Mouse (Mus musculus) ovary, postnatal 36 days (tissue): ENCODE measurements around the gene Mapkbp1.

Source experiments
- DNase-seq: peaks from one replicate; pipeline ENCODE4 v3.0.0; 2022; ENCODE audit warnings: low spot score, mixed read lengths

Mapkbp1 gene

DNA sequence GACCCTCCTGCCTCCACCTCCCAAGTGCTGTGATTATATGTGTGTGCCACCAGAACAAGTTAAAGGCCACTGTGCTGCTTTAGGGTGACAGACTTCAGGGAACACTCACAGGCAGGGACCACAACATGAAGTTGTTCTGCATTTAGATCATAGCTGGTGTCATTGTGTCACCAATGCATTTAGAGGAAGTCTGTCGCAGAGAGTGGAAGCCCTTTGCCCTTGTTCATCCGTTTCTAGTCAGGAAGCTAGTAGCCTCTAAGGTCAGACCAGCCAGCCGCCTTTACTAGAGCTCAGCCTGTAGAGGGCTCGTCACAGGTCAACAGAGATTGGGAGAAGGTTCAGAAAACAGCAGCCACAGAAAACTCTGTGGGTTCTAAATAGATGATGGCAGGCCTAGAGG lies 36.2 kb downstream of the Mapkbp1 start:
- DNase-seq = no peak

DNA sequence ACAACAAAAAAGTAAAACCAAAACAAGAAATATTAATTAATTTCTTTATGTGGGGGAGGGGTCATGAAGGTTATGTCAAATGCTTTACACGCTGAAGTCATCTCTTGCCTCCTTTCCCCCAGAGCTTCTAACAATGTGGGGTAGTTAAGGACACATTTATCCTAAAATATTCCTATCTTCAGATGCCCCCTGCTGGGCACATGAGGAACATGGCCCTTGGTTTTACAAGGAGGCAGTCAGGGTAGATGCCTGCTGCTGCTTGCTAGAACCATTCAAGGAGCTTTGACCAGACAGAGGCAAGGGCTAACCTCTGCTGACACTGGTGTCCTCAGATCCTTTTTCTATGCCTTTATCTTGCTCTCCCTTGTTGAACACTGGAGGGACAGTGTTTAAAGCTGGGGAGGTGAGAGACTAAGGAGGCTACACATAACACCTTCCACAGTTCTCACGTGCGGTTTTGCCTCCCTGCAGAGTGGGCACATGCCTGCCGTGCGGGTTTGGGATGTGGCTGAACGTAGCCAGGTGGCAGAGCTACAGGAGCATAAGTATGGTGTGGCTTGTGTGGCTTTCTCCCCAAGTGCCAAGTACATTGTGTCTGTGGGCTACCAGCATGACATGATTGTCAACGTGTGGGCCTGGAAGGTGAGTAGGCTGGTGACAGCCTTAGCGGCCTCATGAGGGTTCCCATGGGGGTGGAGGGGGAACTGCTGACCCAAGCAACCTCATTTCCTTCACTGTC lies 39.1 kb downstream of the Mapkbp1 start:
- peak; percentile 56 for DNase-seq

DNA sequence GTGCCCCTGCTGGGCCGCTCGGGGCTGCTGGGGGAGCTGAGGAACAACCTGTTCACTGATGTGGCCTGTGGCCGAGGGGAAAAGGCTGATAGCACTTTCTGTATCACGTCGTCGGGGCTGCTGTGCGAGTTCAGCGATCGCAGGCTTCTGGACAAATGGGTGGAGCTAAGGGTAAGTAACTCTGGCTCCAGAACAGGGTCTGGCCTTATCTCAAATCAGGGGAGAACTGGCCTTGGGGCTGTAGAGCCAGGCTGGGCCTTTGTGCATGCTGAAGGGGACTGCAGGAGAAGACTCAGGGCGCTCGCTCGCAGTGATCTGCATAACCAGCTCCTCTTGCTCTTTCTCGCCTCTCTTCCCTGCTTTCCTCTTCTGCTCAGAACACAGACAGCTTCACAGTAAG lies 40.4 kb downstream of the Mapkbp1 start:
- DNase-seq = peak; percentile 43

DNA sequence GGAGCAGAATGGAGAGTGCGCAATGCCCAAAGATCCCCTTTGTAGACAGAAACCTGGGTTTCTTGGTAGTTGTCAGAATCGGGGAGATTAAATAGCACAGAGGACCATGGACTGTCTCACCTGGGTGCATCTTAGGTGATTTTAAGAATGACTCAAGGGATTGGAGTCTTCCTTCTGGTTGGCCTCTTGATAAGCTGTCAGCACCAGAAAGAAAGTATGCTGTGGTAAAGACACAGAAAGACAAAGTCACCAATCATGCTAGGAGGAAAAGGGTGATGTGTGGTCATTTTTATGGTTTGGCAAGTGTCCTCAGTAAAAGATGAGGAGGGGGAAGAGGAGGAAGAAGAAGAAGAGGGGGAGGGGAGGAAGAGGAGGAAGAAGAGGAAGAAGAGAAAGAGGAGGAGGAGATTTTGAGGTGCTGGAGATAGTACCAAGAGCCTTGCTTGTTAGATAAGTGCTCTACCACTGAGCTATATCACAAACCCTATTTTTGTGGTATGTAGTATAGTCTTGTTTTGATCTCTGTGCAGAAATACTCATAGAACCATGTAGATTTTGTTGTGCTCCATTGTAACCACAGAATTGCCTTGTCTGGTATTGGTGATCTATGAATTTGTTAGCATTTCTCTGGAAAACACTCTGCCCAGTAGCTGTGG lies 41.5 kb downstream of the Mapkbp1 start:
- DNase-seq = no peak

DNA sequence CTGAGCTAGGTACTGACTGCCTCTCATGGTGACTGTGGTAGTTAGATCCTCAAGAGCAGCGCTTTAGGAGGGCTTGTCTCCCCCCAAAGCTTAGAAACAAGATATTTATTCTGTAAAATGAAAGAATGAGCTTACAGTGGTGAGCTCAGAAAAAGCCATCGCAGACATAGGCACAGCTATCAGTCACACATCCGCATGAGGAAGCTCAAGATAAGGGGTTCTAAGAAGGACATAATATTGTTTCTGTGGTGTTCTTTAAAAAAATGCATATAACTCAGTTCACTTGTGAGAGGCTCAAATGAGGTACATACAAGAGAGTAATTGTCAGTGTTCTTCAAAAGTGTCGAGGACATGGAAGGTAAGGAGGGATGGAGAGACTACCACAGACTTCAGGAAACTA lies 43.4 kb downstream of the Mapkbp1 start:
- DNase-seq = no peak

DNA sequence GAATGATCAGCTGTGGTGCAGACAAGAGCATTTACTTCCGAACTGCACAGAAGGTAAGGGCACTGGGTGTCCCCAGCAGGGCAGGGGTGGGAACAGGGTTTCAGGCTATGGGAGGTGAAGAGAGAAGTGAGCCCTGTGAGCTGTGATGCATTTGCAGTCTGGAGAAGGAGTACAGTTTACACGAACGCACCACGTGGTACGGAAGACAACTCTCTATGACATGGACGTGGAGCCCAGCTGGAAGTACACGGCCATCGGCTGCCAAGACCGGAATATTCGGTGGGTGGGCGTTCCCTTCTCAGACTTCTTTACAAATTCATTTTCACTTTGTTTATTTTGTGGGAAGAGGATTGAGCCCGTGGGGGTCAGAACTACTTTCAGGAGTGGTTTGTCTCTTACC lies 45.1 kb downstream of the Mapkbp1 start:
- no peak for DNase-seq

DNA sequence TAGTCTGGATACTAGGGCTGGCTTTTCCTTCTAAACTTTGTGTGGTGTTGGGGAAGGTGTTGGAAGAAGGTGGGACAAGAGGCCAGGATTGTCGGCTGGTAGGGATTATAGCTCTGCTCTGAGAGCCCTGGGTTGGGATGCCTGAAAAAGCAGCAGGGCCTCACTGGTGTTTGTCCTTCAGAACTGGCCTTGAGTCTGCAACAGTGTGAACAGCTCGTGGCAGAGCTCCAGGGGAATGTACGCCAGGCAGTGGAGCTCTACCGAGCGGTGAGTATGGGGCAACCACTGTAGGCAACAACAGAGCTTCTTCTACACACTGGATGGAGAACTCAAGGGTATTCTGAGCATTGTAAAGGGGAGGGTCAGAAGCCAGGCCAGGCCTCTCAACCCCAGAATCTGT lies 51.8 kb downstream of the Mapkbp1 start:
- peak; percentile 81 for DNase-seq

DNA sequence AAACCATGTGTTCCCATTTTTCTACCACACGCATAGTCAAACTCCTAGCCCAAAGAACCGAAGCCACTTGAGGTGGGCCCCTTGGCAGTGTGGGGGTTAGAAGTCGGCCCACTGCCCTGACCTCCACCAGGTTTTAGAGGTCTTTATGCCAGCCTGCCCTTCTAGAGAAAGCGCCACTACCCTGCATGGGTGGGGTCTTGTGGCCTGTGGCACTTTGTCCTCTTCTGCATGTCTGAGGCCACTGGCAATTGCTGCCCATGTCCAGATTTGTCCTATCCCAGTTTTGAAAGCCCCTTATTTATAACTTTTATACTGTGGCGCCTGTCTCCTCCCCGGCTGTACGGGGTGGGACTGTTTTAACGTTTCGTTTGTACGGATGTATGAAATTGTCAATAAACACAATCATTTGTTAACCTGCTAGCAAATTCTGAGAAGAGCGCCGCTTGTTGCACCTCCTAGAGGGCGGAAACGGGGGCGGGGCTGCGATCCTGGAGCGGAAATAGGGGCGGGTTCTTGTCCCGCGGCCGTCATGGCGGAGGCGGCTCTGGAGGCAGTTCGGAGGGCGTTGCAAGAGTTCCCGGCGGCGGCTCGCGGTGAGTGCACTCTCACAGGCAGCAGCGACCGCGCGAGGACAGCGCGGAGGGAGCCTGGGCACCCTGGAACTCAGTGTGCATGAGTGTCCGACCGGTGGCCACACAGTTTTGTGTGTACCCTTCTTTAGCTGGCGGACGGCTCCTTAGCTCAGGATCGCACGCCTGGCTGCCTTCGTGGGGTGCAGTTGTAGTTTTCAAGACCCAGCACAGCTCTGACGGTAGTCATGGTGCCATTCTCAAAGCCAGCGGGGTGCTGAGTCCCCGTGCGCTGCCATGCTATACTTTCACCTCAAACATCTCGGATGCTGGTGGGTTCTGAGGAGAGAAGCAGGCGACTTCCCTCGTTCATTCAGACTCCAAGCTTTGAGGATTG lies 54.8 kb downstream of the Mapkbp1 start, which contains the start of the genes Jmjd7 and Gm28042:
Jmjd7 (plus strand) TSS at position 500 of the 966 bp plus-strand sequence.
Gm28042 (plus strand) TSS at position 510 of the 966 bp plus-strand sequence.
- peak; percentile 92 for DNase-seq

DNA sequence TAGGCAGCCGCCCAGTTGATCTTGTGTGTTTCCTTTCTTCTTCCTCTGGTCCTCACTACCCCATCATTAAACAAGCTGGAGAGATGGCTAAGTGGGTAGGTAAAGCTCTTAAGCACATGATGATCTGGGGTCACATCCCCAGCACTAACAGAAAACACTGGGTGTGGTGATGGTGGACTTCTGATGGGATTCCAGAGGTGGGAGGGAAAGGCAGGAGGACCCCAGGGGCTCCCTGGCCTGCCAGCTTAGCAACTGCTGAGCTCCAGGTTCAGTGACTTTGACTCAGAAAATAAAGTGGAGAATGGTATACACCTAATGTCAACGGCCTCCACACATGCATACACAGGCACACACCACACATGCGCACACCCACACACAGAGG lies 55.4 kb downstream of the Mapkbp1 start:
- no peak for DNase-seq

DNA sequence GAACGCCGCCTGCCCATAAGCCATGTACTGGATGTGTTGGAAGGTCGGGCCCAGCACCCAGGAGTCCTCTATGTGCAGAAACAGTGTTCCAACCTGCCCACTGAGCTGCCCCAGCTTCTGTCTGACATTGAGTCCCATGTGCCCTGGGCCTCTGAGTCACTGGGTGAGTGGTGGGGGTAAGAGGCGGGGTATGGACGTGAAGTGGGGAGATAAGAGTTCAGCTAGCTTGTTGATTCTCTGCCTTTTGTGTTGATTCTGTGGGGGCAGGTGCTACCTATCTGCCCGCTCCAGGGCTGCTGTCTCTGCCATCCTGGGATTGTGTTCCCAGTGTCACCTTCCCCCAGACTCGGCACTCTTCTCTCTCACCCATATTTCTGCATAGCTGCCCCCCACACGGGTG lies 57.9 kb downstream of the Mapkbp1 start:
- no peak for DNase-seq

DNA sequence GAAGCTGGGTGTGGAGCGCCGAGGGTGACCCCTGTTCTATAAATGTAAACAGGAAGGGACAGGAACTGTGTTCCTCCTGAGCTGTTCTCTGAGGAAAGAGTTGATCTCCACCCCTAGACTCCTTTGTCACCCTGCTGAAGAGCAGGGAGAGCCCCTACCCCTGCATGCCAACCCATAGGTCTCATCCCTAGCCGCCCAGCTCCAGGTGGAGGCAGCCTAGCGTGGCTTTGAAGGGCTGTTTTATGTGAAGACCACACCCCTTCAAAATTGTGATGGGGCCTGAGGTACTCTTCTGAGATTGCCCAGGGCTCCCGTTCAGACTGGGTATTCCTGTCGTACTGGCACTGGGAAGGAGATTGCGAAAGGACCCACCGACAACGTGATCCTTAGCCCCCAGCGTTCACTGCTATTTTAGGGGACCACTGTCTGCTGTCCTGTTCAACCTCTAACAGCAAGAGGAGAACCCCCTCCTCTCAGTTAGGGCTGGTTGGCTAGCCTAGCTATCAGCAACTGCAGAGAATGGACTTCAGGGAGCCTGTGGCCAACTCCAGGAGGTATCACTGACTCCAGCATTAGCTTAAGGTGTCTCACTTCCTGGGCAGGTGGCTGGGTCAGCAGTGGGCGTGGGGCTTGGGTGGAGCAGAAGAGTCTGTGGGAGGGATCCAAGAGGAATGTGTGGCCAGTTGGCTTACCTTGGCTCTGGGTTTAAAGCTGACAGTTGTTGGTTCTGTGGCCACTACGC lies 60.4 kb downstream of the Mapkbp1 start, which contains the start of gene Pla2g4b:
Pla2g4b (plus strand) TSS at position 692 of the 742 bp plus-strand sequence.
- DNase-seq = no peak

DNA sequence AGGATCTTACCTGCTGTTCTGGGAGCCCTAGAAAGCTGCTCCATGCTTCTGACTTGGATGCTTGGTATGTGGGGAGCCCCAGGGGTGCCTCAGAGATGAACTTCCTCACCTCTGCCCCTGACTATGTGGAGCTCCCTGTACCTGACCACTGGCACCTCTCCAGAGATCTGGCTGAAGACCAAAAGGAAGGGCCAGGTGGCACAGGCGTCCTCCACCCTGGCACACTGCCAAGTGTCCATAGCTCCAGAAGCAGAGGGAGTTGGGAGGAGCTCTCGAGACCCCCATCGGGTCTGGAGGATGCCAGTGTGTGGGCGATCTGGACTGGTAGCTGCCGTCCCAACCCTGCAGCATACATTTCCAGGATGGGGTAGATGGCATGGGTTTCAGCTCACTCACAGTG lies 61.2 kb downstream of the Mapkbp1 start:
- no peak for DNase-seq

DNA sequence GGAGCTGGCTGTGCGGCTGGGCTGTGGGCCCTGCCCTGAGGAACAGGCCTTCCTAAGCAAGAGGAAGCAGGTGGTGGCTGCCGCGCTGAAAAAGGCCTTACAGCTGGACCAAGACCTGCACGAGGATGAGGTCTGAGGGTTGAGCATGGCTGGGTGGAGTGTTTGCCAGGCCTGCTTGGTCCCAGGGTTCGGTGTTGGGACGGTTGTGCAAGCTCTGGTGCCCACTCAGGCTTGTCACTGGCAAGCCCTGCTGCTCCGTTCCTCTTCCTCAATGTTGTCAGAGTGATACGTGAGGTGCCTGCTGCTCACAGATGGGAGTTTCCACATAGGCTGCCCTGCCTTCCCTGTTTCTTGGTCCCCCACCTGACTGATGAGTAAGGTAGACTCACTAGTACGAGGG lies 65.2 kb downstream of the Mapkbp1 start:
- DNase-seq = no peak

DNA sequence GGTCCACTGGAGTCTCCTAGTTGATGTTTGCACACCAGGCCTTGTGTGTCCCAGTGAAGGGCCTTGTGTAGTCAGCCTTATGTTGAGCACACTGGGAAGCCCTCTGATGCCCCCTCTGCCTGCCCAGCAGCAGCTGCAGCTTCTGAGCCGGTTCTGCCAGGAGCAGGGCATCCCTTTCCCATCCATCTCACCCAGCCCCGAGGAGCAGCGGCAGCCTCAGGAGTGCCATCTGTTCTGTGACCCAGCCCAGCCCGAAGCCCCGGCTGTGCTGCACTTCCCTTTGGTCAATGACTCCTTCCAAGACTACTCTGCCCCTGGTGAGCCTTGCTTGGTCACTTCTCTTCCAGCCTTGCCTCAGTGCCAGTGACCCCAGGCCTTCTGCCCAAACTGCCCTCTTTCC lies 68.5 kb downstream of the Mapkbp1 start:
- no peak for DNase-seq

DNA sequence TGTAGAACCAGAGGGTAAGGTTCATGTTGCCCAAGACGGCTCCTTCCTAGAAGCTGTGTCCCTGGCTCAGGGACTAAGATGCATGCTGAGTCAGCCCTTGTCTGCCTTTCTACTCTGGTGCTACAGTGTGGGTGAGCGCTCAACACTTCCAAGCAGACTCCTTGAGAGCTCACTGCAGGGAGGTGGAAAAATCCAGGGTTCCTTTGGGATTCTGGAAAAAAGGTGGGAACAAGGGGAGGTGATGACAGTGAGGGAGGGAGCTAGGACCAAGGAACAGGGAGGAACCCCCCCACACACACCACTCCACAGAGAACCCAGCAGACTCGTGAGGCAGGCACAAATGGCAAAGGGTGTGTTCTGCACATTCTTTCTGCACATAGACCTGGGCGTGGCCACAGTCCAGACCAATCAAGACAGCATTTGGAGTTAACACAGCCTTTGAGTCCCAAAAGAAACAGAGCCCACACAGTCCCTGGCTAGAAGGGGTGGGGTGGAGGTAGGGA lies 71.7 kb downstream of the Mapkbp1 start:
- DNase-seq = no peak

DNA sequence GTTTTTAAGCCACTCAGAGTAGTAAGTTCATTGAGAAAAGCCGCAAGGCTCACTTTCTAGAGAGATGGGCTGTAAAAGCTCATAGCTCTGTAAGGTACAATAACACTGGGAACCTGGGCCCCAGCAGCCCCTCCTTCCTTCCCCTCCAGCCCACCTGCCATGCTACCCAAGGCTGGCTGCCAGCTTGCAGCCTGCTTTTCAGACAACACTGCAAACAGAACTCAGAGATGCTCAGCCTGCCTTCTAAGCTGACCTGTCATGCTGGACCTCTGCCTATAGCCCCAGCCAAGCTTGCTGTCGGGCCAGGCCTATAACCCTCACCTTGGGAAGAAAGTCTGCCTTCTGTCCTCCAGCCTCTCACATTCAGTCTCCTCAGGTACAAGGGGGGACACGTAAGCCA lies 72.2 kb downstream of the Mapkbp1 start:
- DNase-seq = no peak

DNA sequence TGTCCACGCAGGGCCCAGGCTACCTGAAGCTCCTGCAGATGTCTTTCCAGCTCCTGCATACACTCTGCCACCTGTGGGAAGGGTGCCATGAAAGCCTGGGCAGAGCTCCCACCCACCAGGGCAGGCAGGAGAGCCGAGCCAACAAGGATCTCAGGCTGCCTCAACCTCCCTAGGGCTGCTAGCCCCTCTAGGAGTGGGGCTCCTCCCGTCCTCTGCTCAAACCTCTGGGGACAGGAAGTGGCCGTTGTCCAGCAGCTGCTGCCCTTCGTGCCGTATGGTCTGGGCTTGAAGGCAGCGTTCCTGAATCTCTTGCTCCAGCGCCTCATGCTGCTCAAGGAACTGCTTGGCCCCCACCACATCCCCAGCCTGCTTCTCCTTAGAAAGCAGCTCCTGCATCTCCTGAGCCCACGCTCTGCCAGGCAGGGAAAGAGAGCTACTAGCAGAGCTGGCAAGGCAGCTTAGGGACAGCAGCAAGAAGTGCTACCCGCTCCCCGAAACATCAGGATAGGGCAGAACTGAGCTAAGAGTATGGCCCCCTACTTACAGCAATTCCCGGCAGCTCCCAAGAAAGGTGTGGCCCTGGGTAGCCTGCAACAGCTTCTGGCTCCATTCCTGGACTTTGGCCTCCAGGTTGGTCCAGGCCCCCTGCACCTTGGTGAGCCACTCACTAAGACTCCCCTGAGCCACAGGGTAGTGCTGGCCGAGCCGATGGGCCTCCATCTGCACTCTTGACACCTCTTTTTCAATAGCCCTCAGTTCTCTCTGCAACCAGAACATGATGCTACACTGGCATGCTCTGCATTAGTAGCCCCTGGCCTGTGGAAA lies 74.2 kb downstream of the Mapkbp1 start:
- DNase-seq = no peak

DNA sequence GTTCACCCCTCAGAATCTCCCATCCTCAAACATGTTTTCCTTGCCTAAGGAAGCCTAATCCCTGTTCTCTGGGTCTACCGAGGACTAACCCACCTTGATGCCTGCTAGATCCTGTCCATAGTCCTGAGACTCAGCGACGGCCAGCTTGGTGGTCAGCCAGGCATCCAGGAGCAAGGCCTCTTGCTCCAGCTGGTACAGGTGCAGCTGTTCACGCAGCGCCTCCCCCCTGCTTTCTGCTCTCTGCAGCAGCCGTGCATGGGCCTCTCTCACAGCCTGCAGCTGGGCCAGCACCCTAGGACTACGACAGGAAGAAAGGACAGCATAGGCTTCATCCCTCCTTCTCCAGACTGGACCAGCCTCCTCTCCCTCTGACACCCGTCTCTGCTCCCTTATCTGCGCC lies 75.7 kb downstream of the Mapkbp1 start:
- no peak for DNase-seq

DNA sequence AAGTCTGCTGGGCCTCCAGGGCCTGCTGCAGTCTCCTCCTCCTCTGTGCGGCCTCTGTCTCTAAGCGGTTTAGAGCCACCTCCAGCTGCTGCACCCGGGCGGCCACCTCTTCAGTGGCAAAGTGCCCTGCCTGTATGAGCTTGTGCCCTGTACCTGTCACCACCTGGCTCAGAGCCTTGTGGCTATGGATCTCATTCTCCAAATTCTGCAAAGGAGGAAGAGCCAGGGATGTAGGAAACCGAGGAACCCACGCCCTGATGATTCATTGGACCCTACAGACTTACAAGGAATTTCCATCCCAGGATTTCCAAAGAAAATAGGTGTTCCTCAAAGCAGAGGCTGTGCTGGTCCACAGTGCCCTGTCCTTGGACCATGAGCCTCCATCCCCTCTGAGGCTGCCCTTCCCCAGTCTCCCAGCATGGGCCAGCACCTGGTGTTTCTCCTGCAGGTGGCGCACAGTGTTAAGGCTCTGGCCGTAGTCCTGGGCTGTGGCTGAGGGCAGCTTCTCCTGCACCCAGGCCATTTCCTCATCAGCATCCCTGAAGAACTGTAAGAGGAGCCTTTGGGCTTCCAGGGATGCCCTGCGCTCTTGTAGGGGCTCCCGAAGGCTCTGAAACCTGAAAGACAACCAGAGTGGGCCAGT lies 77.3 kb downstream of the Mapkbp1 start:
- DNase-seq = peak; percentile 59

DNA sequence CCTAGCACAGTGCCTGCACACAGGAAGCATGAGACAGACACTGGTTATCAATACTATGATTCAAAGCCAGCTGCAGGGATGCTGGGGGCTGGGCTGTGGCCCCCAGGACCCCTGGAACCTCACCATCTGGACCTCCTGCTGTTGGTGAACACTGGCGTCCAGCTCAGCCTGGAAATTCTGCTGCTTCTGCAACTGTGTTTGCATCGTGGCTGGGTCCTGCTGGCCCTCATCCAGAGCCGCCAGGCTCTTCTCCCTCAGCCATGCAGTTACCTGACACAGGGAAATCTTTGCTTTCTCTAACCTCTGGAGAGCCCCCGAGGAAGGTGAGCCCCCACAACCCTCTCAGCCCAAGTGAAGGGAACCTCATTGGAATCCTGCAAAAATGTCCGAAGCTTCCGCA lies 78.9 kb downstream of the Mapkbp1 start:
- no peak for DNase-seq
